Mouse (Mus musculus): ENCODE measurements at regions not wholly inside any gene's neighbourhood (a gene's known extent, or its start where the extent isn't known, plus 50 kb on each side); places are given as distances from the start of the nearest gene placed in this dataset.

- Histone ChIP-seq H3K36me3 (replicated peaks) (no peaks in the 10 kb centered on the region), H3K4me1 (peaks cover 17% of the 10 kb centered on the region), H3K27ac (no peak overlapping the region), H3K27me3 (ENCODE audit: poor library complexity, severe bottlenecking) (no peaks in the 10 kb centered on the region), H3K4me3 (no peak overlapping the region), H3K9me3 (no peaks in the 10 kb centered on the region)
- no peak for DNase-seq (ENCODE audit: extremely low spot score, low spot score)
- WGBS, result 77% methylated on average over 5 of the region's 5 CpGs
Measured at GRCm38 (mm10) chr16:24205594-24205993, 187.7 kb upstream of the Lpp start.

DNA sequence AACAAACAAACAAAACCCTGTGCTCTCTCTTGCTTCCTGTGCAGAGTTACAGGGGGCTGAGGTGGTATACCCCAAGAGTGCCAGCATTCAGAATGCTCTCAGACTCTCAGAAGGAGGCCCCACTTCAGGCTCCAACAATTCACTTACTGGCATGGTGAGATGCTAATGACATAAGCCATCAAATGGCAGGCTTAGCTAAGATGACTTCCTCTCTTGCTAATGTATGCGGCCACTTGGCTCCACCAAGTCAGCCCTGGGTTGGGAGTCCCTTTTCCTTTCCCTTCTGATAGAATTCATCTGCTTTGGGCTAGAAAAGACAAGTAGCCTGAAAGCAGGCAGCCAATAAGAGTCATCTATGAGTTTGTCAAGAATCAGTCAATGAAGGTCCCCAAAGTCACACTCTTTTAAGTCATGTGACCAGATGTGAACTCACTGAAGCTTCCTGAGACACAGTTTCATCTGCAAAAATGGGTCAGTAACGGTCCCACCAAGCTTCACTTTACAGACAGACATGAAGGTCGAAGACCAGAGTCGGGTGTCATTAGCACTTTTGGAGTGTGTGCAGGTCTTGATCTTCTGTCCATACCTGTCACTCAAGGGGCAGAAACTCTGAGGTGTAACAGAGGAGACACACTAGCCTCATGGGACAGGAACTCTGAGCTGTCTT is 189.1 kb upstream of the Lpp start:
- 89% methylated on average over 4 of the region's 4 CpGs for WGBS
- Histone ChIP-seq H3K4me1 (peaks cover 17% of the 10 kb centered on the region), H3K9me3 (no peaks in the 10 kb centered on the region), H3K27ac (no peak overlapping the region), H3K27me3 (ENCODE audit: poor library complexity, severe bottlenecking) (no peaks in the 10 kb centered on the region), H3K4me3 (no peak overlapping the region), H3K36me3 (replicated peaks) (no peaks in the 10 kb centered on the region)
- no peak for DNase-seq (ENCODE audit: extremely low spot score, low spot score)

DNA sequence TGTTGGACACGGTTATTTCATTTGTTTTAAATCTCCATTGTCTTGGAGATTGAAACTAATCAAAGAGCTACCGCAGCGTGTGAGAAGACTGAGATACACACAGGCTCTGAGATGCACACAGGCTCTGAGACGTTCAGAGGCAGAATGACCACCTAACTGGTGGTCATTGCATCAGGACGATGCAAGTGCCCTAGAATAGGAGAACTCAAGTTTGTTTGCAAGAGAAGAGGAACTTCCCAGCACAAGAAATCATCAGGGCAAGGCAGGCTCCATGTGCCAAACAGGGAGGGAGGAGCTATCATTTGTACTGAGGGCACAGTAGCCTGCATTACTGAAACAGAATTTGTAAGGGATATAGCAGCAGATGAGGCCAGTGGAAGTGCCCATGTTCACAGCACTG is 190.7 kb upstream of the Lpp start:
- Histone ChIP-seq H3K27me3 (ENCODE audit: poor library complexity, severe bottlenecking) (no peaks in the 10 kb centered on the region), H3K36me3 (replicated peaks) (no peaks in the 10 kb centered on the region), H3K4me1 (peaks cover 17% of the 10 kb centered on the region), H3K9me3 (no peaks in the 10 kb centered on the region), H3K4me3 (no peak overlapping the region), H3K27ac (no peak overlapping the region)
- WGBS, result 86% methylated on average over 5 of the region's 5 CpGs
- no peak for DNase-seq (ENCODE audit: extremely low spot score, low spot score)

- no peaks in the 10 kb centered on the region for H3K9me3 ChIP-seq
- H3K4me1 ChIP-seq, result peaks cover 14% of the 10 kb centered on the region
- no peak for DNase-seq (ENCODE audit: extremely low spot score, low spot score)
- no peaks in the 10 kb centered on the region for H3K36me3 ChIP-seq (replicated peaks)
- H3K27me3 ChIP-seq (ENCODE audit: poor library complexity, severe bottlenecking), result no peaks in the 10 kb centered on the region
- H3K27ac ChIP-seq, result no peak overlapping the region
- WGBS, result 88% methylated on average over 7 of the region's 7 CpGs
- no peak overlapping the region for H3K4me3 ChIP-seq
Measured at GRCm38 (mm10) chr16:24201455-24201854, 191.9 kb upstream of the Lpp start.

DNA sequence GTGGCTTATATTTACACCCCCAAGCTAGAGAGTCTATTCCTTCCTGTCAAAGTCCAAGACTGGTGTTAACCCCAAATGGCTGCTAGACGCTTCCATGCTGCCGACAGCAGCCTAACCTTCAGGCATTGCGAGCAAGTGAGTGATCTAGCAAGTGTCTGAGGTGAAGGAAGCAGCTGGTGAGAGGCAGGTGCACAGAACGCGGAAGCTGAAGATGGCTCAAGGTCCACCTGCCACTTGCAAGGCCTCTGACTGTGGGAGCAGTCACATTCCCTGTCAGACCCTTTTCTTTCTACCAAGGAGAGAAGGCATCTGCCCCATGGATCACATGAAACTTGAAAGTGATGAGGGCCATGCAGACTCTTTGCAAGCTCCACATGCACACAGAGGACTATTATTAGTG is 193.1 kb upstream of the Lpp start:
- no peaks in the 10 kb centered on the region for H3K27me3 ChIP-seq (ENCODE audit: poor library complexity, severe bottlenecking)
- WGBS, result 92% methylated on average over 5 of the region's 5 CpGs
- no peak for DNase-seq (ENCODE audit: extremely low spot score, low spot score)
- H3K4me1 ChIP-seq, result peaks cover 3% of the 10 kb centered on the region; the same call in 1 of the 2 replicates
- H3K4me3 ChIP-seq, result no peak overlapping the region
- no peaks in the 10 kb centered on the region for H3K9me3 ChIP-seq
- no peak overlapping the region for H3K27ac ChIP-seq
- H3K36me3 ChIP-seq (replicated peaks), result no peaks in the 10 kb centered on the region

GRCm38 (mm10) chr16:24199408-24200167 is 193.7 kb upstream of the Lpp start:
- H3K4me3 ChIP-seq, result no peak overlapping the region
- DNase-seq (ENCODE audit: extremely low spot score, low spot score), result no peak
- no peak overlapping the region for H3K27ac ChIP-seq
- H3K9me3 ChIP-seq, result no peaks in the 10 kb centered on the region
- no peaks in the 10 kb centered on the region for H3K36me3 ChIP-seq (replicated peaks)
- 88% methylated on average over 18 of the region's 18 CpGs for WGBS
- no peaks in the 10 kb centered on the region for H3K27me3 ChIP-seq (ENCODE audit: poor library complexity, severe bottlenecking)
- no peaks in the 10 kb centered on the region for H3K4me1 ChIP-seq

DNA sequence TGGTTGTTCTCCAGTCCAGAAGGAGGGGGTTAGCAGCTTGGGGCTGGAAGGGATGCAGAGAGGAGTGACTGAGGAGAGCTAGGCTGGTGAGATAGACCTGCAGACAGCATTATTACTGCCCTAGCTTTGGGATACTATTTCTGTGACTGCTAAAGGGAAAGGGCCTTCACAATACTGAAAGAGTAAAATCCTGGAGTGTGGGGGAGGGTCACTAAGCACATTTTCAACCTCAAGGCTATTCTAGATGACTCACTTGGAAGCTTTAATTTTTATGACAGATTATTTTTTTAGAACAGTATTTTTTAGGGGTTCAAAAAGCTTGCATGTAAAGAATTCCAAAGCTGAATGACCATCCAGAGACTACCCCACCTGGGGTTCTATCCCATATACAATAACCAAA is 195.0 kb upstream of the Lpp start:
- Histone ChIP-seq H3K27me3 (ENCODE audit: poor library complexity, severe bottlenecking) (no peaks in the 10 kb centered on the region), H3K36me3 (replicated peaks) (no peaks in the 10 kb centered on the region), H3K9me3 (no peaks in the 10 kb centered on the region), H3K27ac (no peak overlapping the region), H3K4me3 (no peak overlapping the region), H3K4me1 (no peaks in the 10 kb centered on the region)
- no peak for DNase-seq (ENCODE audit: extremely low spot score, low spot score)

- H3K4me3 ChIP-seq, result no peak overlapping the region
- H3K4me1 ChIP-seq, result no peaks in the 10 kb centered on the region
- H3K27ac ChIP-seq, result no peak overlapping the region
- H3K27me3 ChIP-seq (ENCODE audit: poor library complexity, severe bottlenecking), result no peaks in the 10 kb centered on the region
- no peak for DNase-seq (ENCODE audit: extremely low spot score, low spot score)
- WGBS, result 74% methylated on average over 5 of the region's 5 CpGs
- H3K36me3 ChIP-seq (replicated peaks), result no peaks in the 10 kb centered on the region
- H3K9me3 ChIP-seq, result no peaks in the 10 kb centered on the region
Measured at GRCm38 (mm10) chr16:24197618-24198017, 195.7 kb upstream of the Lpp start.

DNA sequence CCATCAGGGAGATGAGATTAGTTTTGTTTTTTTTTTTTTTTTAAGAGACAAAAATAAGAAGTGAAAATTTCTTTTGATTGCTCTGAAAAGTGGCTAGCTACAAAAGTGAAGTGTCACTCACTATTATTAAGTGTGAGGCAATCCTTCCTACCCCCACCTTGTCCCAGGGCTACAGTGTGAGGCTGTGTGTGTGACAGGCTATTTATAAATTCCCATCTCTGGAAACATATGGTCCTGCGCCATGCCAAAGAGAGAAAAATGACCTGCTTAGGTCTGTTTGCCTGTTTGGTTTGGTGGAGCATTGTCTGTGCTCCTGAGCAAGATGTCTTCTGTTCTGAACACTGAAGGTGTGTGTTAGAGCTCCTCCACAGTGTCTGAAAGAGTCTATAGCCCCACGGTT is 199.4 kb upstream of the Lpp start:
- Histone ChIP-seq H3K4me1 (no peaks in the 10 kb centered on the region), H3K4me3 (no peak overlapping the region), H3K36me3 (replicated peaks) (no peaks in the 10 kb centered on the region), H3K9me3 (no peaks in the 10 kb centered on the region), H3K27me3 (ENCODE audit: poor library complexity, severe bottlenecking) (no peaks in the 10 kb centered on the region), H3K27ac (no peak overlapping the region)
- 85% methylated on average over 2 of the region's 2 CpGs for WGBS
- no peak for DNase-seq (ENCODE audit: extremely low spot score, low spot score)

DNA sequence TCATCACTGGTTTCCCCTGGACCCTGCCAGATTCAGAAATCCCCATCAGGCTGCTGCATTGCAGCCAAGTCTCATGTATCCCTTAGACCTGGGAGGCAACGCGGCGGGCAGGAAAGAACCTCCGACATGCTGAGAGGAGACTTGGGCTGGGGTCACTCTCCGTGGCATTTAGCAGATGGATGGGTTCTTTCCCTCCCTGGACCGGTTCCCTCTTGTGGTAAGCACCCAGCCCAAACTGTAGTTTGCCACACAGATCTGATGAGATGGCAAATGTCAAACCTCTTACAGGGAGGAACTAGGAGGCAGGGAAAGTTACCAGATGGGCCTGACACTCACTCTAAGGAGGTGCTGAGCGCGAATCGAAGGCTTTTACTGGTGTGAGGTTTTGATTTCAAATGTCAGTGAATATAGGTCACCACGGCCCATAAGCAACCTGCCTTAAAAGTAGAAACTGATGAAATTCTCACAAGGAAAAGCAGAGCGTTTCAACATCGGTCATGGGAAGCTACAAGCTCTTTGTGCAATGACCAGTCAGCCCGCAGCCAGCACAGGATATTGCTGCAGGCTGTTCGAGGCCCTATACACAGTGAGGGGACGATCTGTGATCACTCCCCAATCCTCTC is 199.9 kb upstream of the Lpp start:
- WGBS, result 75% methylated on average over 15 of the region's 15 CpGs
- Histone ChIP-seq H3K27ac (no peak overlapping the region), H3K27me3 (ENCODE audit: poor library complexity, severe bottlenecking) (no peaks in the 10 kb centered on the region), H3K36me3 (replicated peaks) (no peaks in the 10 kb centered on the region), H3K4me1 (no peaks in the 10 kb centered on the region), H3K9me3 (no peaks in the 10 kb centered on the region), H3K4me3 (no peak overlapping the region)
- no peak for DNase-seq (ENCODE audit: extremely low spot score, low spot score)

DNA sequence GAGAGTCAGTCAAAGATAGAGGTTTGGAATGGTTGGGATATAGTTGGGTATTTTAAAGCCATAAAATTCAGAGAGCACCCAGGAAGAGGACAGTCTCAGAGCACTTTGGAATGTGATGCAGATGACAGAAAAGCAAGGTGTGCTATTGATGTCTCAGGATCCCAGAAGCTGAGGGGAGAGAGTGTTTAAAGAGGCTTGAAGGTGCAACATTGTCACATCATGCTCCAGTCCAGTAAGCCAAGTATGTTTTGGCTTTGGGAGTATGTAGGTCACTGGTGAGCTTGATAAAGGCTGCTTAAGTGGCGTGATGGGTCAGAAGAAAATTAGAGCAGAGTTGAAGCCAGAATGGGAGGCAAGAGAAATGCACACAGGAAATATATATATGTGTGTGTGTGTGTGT is 201.3 kb upstream of the Lpp start:
- DNase-seq (ENCODE audit: extremely low spot score, low spot score), result no peak
- Histone ChIP-seq H3K27me3 (ENCODE audit: poor library complexity, severe bottlenecking) (no peaks in the 10 kb centered on the region), H3K4me3 (no peak overlapping the region), H3K9me3 (no peaks in the 10 kb centered on the region), H3K4me1 (no peaks in the 10 kb centered on the region), H3K36me3 (replicated peaks) (no peaks in the 10 kb centered on the region), H3K27ac (no peak overlapping the region)
- 80% methylated on average over 1 of the region's 1 CpGs for WGBS

DNA sequence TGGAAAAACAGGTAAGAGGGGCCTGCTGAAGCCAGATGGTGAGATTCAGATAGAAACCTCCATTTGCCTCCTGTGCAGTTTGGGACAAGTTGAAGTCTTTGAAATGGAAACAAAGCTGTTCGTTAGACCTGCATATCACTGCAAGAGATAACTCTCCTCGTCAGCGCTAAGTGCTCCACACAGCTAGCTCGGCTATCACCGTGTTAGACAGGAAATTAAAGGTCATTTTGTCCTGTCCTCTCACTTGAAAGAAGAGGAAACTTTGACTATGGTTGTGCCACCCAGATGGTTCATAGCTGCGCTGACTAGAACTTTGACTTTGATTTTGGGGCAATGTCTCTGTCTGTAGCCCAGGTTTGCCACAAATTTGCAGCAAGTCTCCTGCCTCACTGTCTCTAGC is 198.5 kb upstream of the Bcl6 start:
- Histone ChIP-seq H3K27me3 (ENCODE audit: poor library complexity, severe bottlenecking) (no peaks in the 10 kb centered on the region), H3K4me1 (peaks cover 7% of the 10 kb centered on the region), H3K27ac (no peak overlapping the region), H3K9me3 (no peaks in the 10 kb centered on the region), H3K4me3 (no peak overlapping the region), H3K36me3 (replicated peaks) (no peaks in the 10 kb centered on the region)
- WGBS, result 86% methylated on average over 6 of the region's 6 CpGs
- DNase-seq (ENCODE audit: extremely low spot score, low spot score), result no peak

- peaks cover 7% of the 10 kb centered on the region for H3K4me1 ChIP-seq
- H3K4me3 ChIP-seq, result no peak overlapping the region
- no peaks in the 10 kb centered on the region for H3K27me3 ChIP-seq (ENCODE audit: poor library complexity, severe bottlenecking)
- H3K9me3 ChIP-seq, result no peaks in the 10 kb centered on the region
- H3K27ac ChIP-seq, result no peak overlapping the region
- 73% methylated on average over 6 of the region's 6 CpGs for WGBS
- H3K36me3 ChIP-seq (replicated peaks), result no peaks in the 10 kb centered on the region
- DNase-seq (ENCODE audit: extremely low spot score, low spot score), result no peak
Measured at GRCm38 (mm10) chr16:24185989-24186388, 197.3 kb upstream of the Bcl6 start.

All from forebrain, embryonic 10.5 days (tissue).